Mouse (Mus musculus) embryonic facial prominence, embryonic 14.5 days (tissue): ENCODE data around the gene Sdk1. TPM values are rescaled to one million over a fixed set of nuclear protein-coding genes. Genes with fewer than 3 reads are reported as not detected.

Experiments used
- ATAC-seq: fragments of 200-750 bp; cut with Nextera tagmentation; 2 replicates; pipeline ENCODE4 v1.8.0; 2017; ENCODE audit warnings: low read depth, moderate number of reproducible peaks, moderate TSS enrichment
- DNase-seq: peaks from one replicate; pipeline ENCODE4 v3.0.0-alpha.2; 2015; ENCODE audit warnings: low spot score
- H3K27ac ChIP-seq: fragments of 300-500 bp; sonication (generic); replicated peaks from 2 replicates; pipeline ENCODE4 v1.5.1; 2014; ENCODE audit warnings: low read depth, mild to moderate bottlenecking, low read length, moderate library complexity
- H3K27me3 ChIP-seq: fragments of 300-500 bp; sonication (generic); replicated peaks from 2 replicates; pipeline ENCODE4 v1.6.1; 2014; ENCODE audit warnings: low read length; ENCODE audit not compliant: control insufficient read depth, insufficient read depth
- H3K36me3 ChIP-seq: fragments of 300-500 bp; sonication (generic); 2 replicates; pipeline ENCODE4 v1.6.1; 2014; ENCODE audit warnings: low read length, mixed read lengths; ENCODE audit not compliant: control insufficient read depth, insufficient read depth
- H3K4me1 ChIP-seq: fragments of 300-500 bp; sonication (generic); 2 replicates; pipeline ENCODE4 v1.6.1; 2014; ENCODE audit warnings: antibody characterized with exemption, low read length; ENCODE audit not compliant: control insufficient read depth, insufficient read depth
- H3K4me2 ChIP-seq: fragments of 300-500 bp; sonication (generic); 2 replicates; pipeline ENCODE4 v1.6.1; 2014; ENCODE audit warnings: low read depth, mild to moderate bottlenecking, low read length, moderate library complexity, mixed read lengths
- H3K4me3 ChIP-seq: fragments of 300-500 bp; sonication (generic); 2 replicates; pipeline ENCODE4 v1.5.1; 2014; ENCODE audit warnings: low read depth, mild to moderate bottlenecking, low read length
- H3K9ac ChIP-seq: fragments of 300-500 bp; sonication (generic); 2 replicates; pipeline ENCODE4 v1.6.1; 2014; ENCODE audit warnings: low read depth, mild to moderate bottlenecking, low read length, moderate library complexity, mixed read lengths
- H3K9me3 ChIP-seq: fragments of 300-500 bp; sonication (generic); 2 replicates; pipeline ENCODE4 v1.6.1; 2016; ENCODE audit warnings: low read length; ENCODE audit not compliant: control insufficient read depth
- WGBS: fragments of 180-500 bp; shearing (Covaris S2); extraction: QIAGEN DNeasy Blood & Tissue Kit; methylation state at CpG from one replicate; pipeline ENCODE4 v1.1.7; 2014; 5-methylcytosine and 5-hydroxymethylcytosine counted together
- polyA plus RNA-seq: library from polyadenylated mRNA; unstranded; fragments of >200 nt; fragmentation: Nextera tagmentation; extraction: Ambion mirVana; gene quantifications from 2 replicates; pipeline ENCODE4 v1.2.1, GENCODE M21; 2014

The Sdk1 gene
- polyA plus RNA-seq, 1 experiment from 2014 or later, result 2.7 TPM

DNA sequence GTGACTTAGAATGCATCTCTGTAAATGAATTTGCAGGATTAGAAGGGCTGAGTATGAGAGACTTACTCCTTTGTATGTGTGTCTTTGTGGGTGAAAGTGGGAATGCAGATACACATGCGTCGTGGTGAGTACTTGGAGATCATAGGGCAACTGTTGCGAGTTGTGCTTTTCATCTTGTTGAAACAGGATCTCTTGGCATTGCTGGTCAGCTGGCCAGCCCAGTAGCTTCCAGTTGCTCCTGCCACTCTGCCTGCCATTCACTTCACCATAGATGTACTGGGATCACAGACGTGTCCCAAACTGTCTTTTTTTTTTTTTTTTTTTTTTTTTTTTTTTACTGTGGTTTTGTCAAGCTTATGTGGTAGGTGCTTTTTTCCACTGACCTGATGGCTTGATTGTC is 606.4 kb downstream of the Sdk1 start:
- ATAC-seq (peak; percentile 38; the same call in 1 of the 2 replicates), DNase-seq (peak; percentile 67)
- no peaks in the 10 kb centered on the region for H3K27me3 ChIP-seq
- H3K4me2 ChIP-seq, result no peak overlapping the region
- no peaks in the 10 kb centered on the region for H3K9me3 ChIP-seq
- no peak overlapping the region for H3K4me3 ChIP-seq
- H3K9ac ChIP-seq, result no peak overlapping the region
- H3K36me3 ChIP-seq, result no peaks in the 10 kb centered on the region
- WGBS, result 77% methylated on average over 4 of the region's 4 CpGs
- 0 out of 2 replicates have a peak, but pooled peaks cover 3% of the 10 kb centered on the region for H3K4me1 ChIP-seq
- H3K27ac ChIP-seq, result no peak overlapping the region

- Histone ChIP-seq H3K9me3 (no peaks in the 10 kb centered on the region), H3K9ac (no peak overlapping the region), H3K27ac (no peak overlapping the region), H3K36me3 (no peaks in the 10 kb centered on the region), H3K27me3 (no peaks in the 10 kb centered on the region), H3K4me2 (no peak overlapping the region), H3K4me1 (0 out of 2 replicates have a peak, but pooled peaks cover 3% of the 10 kb centered on the region), H3K4me3 (no peak overlapping the region)
- ATAC-seq (peak; percentile 84), DNase-seq (peak; percentile 89)
- WGBS, result 19% methylated on average over 8 of the region's 8 CpGs
Measured at GRCm38 (mm10) chr5:141852175-141852574, 610.9 kb downstream of the Sdk1 start.

DNA sequence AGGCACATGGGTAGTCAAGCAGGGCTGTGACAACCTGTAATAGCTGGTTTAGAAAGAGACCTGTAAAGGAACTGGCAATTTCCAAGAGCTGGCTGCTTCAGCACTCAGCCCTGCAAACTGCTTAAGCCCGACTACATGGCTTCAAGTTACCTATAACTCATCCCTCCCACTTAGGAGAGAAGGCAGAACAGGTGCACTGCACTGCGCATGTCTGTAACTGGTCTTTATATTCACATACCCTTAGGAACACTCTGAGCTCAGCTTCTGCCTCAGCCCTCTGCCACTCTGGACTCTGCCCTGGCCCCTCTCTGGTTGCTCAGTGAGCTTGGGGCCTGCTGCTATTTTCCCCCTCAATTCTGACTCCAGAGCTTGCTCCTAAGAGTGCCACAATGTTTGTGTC is 615.2 kb downstream of the Sdk1 start:
- 0 out of 2 replicates have a peak, but pooled peaks cover 3% of the 10 kb centered on the region for H3K4me1 ChIP-seq
- DNase-seq (peak; percentile 41), ATAC-seq (peak; percentile 42; the same call in 1 of the 2 replicates)
- H3K4me3 ChIP-seq, result no peak overlapping the region
- no peak overlapping the region for H3K4me2 ChIP-seq
- WGBS, result 69% methylated on average over 2 of the region's 2 CpGs
- H3K27me3 ChIP-seq, result no peaks in the 10 kb centered on the region
- H3K9ac ChIP-seq, result no peak overlapping the region
- no peaks in the 10 kb centered on the region for H3K9me3 ChIP-seq
- no peaks in the 10 kb centered on the region for H3K36me3 ChIP-seq
- H3K27ac ChIP-seq, result no peak overlapping the region

DNA sequence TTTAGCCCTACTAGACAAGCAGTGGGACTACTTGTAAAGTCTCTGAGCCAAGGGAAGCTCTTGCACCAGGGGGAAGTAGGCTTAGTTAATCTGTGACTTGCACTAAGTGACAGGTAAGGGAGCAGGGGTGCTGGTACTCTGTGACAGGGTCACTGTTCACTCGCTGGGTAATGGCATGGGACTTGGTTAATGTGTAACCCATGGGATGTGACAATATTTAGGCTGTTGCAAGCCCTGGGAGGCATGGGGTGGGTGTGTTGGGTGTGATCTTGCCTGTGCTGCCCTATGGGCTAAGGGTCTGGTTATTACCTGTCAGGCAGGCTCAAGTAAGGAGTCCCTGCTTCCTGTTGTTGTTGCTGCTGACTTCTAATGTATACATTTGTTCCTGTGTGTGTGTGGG is 616.5 kb downstream of the Sdk1 start:
- Histone ChIP-seq H3K4me1 (no peaks in the 10 kb centered on the region), H3K27ac (no peak overlapping the region), H3K36me3 (no peaks in the 10 kb centered on the region), H3K4me3 (no peak overlapping the region), H3K9me3 (no peaks in the 10 kb centered on the region), H3K4me2 (no peak overlapping the region), H3K27me3 (no peaks in the 10 kb centered on the region), H3K9ac (no peak overlapping the region)
- 64% methylated on average over 1 of the region's 1 CpGs for WGBS
- ATAC-seq (no peak), DNase-seq (no peak)

GRCm38 (mm10) chr5:141858406-141859160 is 617.3 kb downstream of the Sdk1 start:
- ATAC-seq (no peak), DNase-seq (peak; percentile 69)
- no peak overlapping the region for H3K9ac ChIP-seq
- no peak overlapping the region for H3K4me3 ChIP-seq
- WGBS, result 23% methylated on average over 8 of the region's 8 CpGs
- H3K27me3 ChIP-seq, result no peaks in the 10 kb centered on the region
- H3K4me2 ChIP-seq, result no peak overlapping the region
- no peaks in the 10 kb centered on the region for H3K4me1 ChIP-seq
- H3K9me3 ChIP-seq, result no peaks in the 10 kb centered on the region
- no peak overlapping the region for H3K27ac ChIP-seq
- H3K36me3 ChIP-seq, result no peaks in the 10 kb centered on the region

DNA sequence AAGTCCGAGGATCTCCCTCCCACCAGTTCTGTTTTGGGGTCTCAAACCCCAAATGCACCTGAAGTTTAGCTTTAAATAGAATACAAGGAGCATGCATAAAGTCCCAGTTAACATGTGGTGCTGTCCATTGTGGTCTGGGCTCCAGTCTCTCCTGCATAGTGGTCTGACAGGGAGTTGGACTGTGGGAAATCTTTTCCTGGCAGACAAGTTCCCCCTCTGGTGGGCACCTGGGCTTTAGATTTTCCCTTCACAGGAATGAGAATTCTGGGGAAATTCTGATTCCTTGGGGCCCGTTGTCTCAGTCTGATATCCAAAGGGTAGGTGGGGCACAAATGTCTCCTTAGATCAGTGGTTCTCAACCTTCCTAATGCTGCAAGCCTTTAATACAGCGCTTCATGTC is 624.8 kb downstream of the Sdk1 start:
- DNase-seq (no peak), ATAC-seq (no peak)
- no peak overlapping the region for H3K9ac ChIP-seq
- no peaks in the 10 kb centered on the region for H3K9me3 ChIP-seq
- no peak overlapping the region for H3K4me2 ChIP-seq
- 72% methylated on average over 3 of the region's 3 CpGs for whole genome bisulfite sequencing
- H3K27me3 ChIP-seq, result no peaks in the 10 kb centered on the region
- no peaks in the 10 kb centered on the region for H3K4me1 ChIP-seq
- no peak overlapping the region for H3K4me3 ChIP-seq
- no peaks in the 10 kb centered on the region for H3K36me3 ChIP-seq
- no peak overlapping the region for H3K27ac ChIP-seq

- Histone ChIP-seq H3K4me3 (no peak overlapping the region), H3K9me3 (no peaks in the 10 kb centered on the region), H3K9ac (no peak overlapping the region), H3K4me2 (no peak overlapping the region), H3K36me3 (no peaks in the 10 kb centered on the region), H3K27me3 (no peaks in the 10 kb centered on the region), H3K4me1 (no peaks in the 10 kb centered on the region), H3K27ac (no peak overlapping the region)
- ATAC-seq, result no peak
- 93% methylated on average over 11 of the region's 11 CpGs for WGBS
- no peak for DNase-seq
Measured at GRCm38 (mm10) chr5:141873751-141874150, 632.5 kb downstream of the Sdk1 start.

GRCm38 (mm10) chr5:141880661-141881060 is 639.4 kb downstream of the Sdk1 start:
- no peaks in the 10 kb centered on the region for H3K4me1 ChIP-seq
- no peak for DNase-seq
- no peak for ATAC-seq
- H3K9me3 ChIP-seq, result no peaks in the 10 kb centered on the region
- H3K36me3 ChIP-seq, result no peaks in the 10 kb centered on the region
- H3K9ac ChIP-seq, result no peak overlapping the region
- 64% methylated on average over 5 of the region's 5 CpGs for WGBS
- H3K27me3 ChIP-seq, result no peaks in the 10 kb centered on the region
- H3K4me2 ChIP-seq, result no peak overlapping the region
- H3K27ac ChIP-seq, result no peak overlapping the region
- H3K4me3 ChIP-seq, result no peak overlapping the region

- H3K9ac ChIP-seq, result no peak overlapping the region
- ATAC-seq (peak; percentile 57; the same call in 1 of the 2 replicates), DNase-seq (peak; percentile 69)
- no peak overlapping the region for H3K4me2 ChIP-seq
- H3K27me3 ChIP-seq, result no peaks in the 10 kb centered on the region
- H3K9me3 ChIP-seq, result no peaks in the 10 kb centered on the region
- WGBS, result 48% methylated on average over 3 of the region's 3 CpGs
- H3K36me3 ChIP-seq, result no peaks in the 10 kb centered on the region
- no peak overlapping the region for H3K27ac ChIP-seq
- no peak overlapping the region for H3K4me3 ChIP-seq
- H3K4me1 ChIP-seq, result no peaks in the 10 kb centered on the region
Measured at GRCm38 (mm10) chr5:141884111-141884647, 642.9 kb downstream of the Sdk1 start.
